Mouse (Mus musculus) limb, embryonic 11.5 days (tissue): ENCODE data around the gene Slirp. TPM values are rescaled to one million over a fixed set of nuclear protein-coding genes. Genes with fewer than 3 reads are reported as not detected.

Experiments used
- ATAC-seq: fragments of 200-750 bp; cut with Nextera tagmentation; 2 replicates; pipeline ENCODE4 v1.8.0; 2017; ENCODE audit warnings: low read depth; ENCODE audit not compliant: insufficient number of reproducible peaks, low FRiP score, low TSS enrichment
- DNase-seq: peaks from one replicate; pipeline ENCODE4 v3.0.0-alpha.2; 2015; ENCODE audit warnings: low spot score
- H3K27ac ChIP-seq: fragments of 300-500 bp; sonication (generic); replicated peaks from 2 replicates; pipeline ENCODE4 v1.5.1; 2014; ENCODE audit warnings: low read depth, mild to moderate bottlenecking, low read length
- H3K27me3 ChIP-seq: fragments of 300-500 bp; sonication (generic); 2 replicates; pipeline ENCODE4 v1.6.1; 2014; ENCODE audit warnings: mild to moderate bottlenecking, low read length, mixed read lengths; ENCODE audit not compliant: control insufficient read depth, insufficient read depth
- H3K36me3 ChIP-seq: fragments of 300-500 bp; sonication (generic); 2 replicates; pipeline ENCODE4 v1.6.1; 2014; ENCODE audit warnings: mild to moderate bottlenecking, low read length, moderate library complexity, mixed read lengths; ENCODE audit not compliant: control insufficient read depth, insufficient read depth
- H3K4me1 ChIP-seq: fragments of 300-500 bp; sonication (generic); 2 replicates; pipeline ENCODE4 v1.6.1; 2014; ENCODE audit warnings: low read length, mixed read lengths; ENCODE audit not compliant: control insufficient read depth, insufficient read depth
- H3K4me2 ChIP-seq: fragments of 300-500 bp; sonication (generic); 2 replicates; pipeline ENCODE4 v1.6.1; 2014; ENCODE audit warnings: low read depth, mild to moderate bottlenecking, moderate library complexity; ENCODE audit not compliant: severe bottlenecking
- H3K4me3 ChIP-seq: fragments of 300-500 bp; sonication (generic); 2 replicates; pipeline ENCODE4 v1.5.1; 2014; ENCODE audit warnings: low read depth, low read length
- H3K9ac ChIP-seq: fragments of 300-500 bp; sonication (generic); 2 replicates; pipeline ENCODE4 v1.6.1; 2014; ENCODE audit warnings: mild to moderate bottlenecking, low read length
- H3K9me3 ChIP-seq: fragments of 300-500 bp; sonication (generic); 2 replicates; pipeline ENCODE4 v1.6.1; 2016; ENCODE audit warnings: low read length; ENCODE audit not compliant: control insufficient read depth
- WGBS: fragments of 180-500 bp; shearing (Covaris S2); extraction: QIAGEN DNeasy Blood & Tissue Kit; methylation state at CpG from one replicate; pipeline ENCODE4 v1.1.7; 2014; 5-methylcytosine and 5-hydroxymethylcytosine counted together
- polyA plus RNA-seq: library from polyadenylated mRNA; unstranded; fragments of >200 nt; fragmentation: Nextera tagmentation; extraction: Ambion mirVana; gene quantifications from 2 replicates; pipeline ENCODE4 v1.2.1, GENCODE M21; 2014

Slirp gene
- polyA plus RNA-seq, 1 experiment from 2014 or later = 318 TPM

DNA sequence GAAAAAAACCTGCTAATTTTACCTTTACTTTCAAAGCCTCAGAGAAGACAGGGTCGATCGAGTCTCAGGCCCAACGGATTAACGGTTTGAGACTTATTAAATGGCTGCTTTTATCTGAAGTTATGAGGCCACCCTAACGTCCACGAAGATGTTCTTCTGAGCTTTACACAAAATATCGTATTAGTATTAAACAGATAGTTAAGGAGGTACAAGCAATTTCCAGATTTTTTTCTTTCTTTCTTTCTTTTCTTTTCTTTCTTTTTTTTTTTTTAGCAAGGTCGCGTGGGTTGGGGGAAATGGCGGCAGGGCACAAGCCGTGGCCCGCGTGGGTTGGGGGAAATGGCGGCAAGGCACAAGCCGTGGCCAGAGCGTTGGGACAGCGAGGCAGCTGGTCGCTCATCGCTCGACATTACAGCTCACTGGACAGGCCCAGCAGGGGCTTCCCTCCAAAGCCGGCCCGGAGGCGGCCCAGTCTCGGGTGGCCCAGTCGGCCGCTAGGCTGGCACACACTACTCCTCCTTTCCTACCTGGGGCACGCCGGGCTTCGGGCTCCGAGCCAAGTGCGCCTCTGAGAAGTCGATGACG, 489 bp upstream of the Slirp start:
- WGBS = under 1% methylated on average over 33 of the region's 33 CpGs
- H3K9me3 ChIP-seq = no peaks in the 10 kb centered on the region
- H3K36me3 ChIP-seq = peaks cover 12% of the 10 kb centered on the region; the same call in 1 of the 2 replicates
- H3K27me3 ChIP-seq = no peaks in the 10 kb centered on the region
- peak overlapping the region; percentile 98 for H3K9ac ChIP-seq
- H3K4me2 ChIP-seq = peak overlapping the region; percentile 42
- peak overlapping the region; percentile 80 for H3K27ac ChIP-seq
- DNase-seq = no peak
- H3K4me1 ChIP-seq = no peaks in the 10 kb centered on the region
- peak overlapping the region; percentile 99 for H3K4me3 ChIP-seq
- peak; percentile 71 for ATAC-seq

DNA sequence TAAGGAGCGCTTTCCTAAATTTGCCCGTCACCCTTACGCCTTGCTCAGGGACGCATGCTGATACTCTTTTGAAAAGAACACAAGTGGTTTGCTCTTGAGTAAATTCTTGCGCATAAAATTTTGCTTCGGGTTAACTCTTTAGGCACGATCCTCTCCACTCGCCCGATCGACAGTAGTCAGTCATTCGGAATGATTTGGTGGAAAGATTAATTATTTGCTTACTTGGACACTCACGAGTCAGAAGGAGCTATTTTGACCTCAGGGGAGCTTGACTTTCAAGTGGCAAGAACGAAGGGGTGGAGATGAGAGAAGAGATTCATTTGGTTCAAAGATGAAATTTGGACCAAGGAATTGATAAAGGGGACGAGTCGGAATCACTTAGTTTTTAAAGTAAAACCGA, 515 bp downstream of the Slirp start:
- H3K4me2 ChIP-seq = peak overlapping the region; percentile 42
- WGBS = 4% methylated on average over 16 of the region's 16 CpGs
- peak overlapping the region; percentile 99 for H3K4me3 ChIP-seq
- H3K27ac ChIP-seq = no peak overlapping the region
- H3K27me3 ChIP-seq = no peaks in the 10 kb centered on the region
- H3K9ac ChIP-seq = peak overlapping the region; percentile 98
- H3K36me3 ChIP-seq = peaks cover 13% of the 10 kb centered on the region; the same call in 1 of the 2 replicates
- H3K9me3 ChIP-seq = no peaks in the 10 kb centered on the region
- ATAC-seq = 0 out of 2 replicates have a peak, but pooled peaks have one; percentile 9
- peak; percentile 40 for DNase-seq
- H3K4me1 ChIP-seq = no peaks in the 10 kb centered on the region

DNA sequence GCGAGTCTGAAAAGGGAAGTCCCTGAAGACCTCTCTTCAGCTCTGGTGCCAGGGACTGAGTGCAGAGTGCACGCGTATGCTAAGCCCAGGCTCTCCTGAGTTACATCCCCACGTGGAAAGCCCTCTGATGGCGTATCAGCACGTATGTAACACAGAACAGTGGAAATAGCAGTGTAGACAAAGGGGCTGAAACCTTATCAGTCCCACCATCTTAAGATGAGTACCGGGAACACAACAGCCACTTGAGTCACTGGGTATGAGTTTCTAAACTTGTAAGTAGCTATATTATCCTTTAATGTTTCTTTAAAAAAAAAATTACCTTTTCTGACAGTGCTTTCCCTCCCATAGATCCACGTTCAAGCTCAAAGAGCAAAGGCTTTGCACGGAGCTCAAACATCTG, 5.8 kb downstream of the Slirp start:
- 93% methylated on average over 9 of the region's 9 CpGs for WGBS
- no peak overlapping the region for H3K4me3 ChIP-seq
- no peak overlapping the region for H3K4me2 ChIP-seq
- DNase-seq = no peak
- no peaks in the 10 kb centered on the region for H3K27me3 ChIP-seq
- no peaks in the 10 kb centered on the region for H3K9me3 ChIP-seq
- no peak overlapping the region for H3K9ac ChIP-seq
- no peak overlapping the region for H3K27ac ChIP-seq
- no peak for ATAC-seq
- H3K4me1 ChIP-seq = no peaks in the 10 kb centered on the region
- H3K36me3 ChIP-seq = peaks cover 32% of the 10 kb centered on the region

DNA sequence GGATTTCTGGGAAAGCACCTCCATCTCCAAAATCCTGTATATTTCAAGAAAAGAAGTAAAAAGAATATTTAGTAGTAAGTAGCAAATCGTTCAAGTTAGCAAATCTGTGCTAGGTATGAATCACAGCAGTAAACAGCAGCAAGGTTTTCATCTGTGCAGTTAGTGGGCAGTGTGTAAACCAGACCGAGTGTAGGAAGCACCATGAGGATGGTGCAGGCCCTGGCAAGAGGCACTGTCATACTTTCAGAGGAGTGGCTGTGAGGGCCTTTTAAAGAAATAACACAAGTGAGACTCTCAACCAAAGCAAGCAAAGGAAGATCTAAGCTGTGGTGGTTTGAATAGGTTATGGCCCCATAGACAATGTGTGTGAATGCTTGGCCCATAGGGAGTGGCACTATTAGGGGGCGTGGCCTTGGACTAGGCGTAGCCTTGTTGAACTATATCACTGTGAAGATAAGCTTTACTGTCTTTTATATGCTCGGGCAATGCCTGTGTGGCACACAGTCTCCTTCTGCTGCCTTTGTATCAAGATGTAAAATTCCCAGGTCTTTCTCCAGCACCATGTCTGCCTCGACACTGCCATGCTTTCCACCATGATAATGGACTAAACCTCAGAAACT, 21.1 kb downstream of the Slirp start:
- WGBS = 91% methylated on average over 6 of the region's 6 CpGs
- Histone ChIP-seq H3K4me2 (no peak overlapping the region), H3K36me3 (peaks cover 27% of the 10 kb centered on the region), H3K27me3 (no peaks in the 10 kb centered on the region), H3K4me3 (no peak overlapping the region), H3K9me3 (no peaks in the 10 kb centered on the region), H3K27ac (no peak overlapping the region), H3K9ac (no peak overlapping the region), H3K4me1 (no peaks in the 10 kb centered on the region)
- no peak for DNase-seq
- ATAC-seq = no peak

DNA sequence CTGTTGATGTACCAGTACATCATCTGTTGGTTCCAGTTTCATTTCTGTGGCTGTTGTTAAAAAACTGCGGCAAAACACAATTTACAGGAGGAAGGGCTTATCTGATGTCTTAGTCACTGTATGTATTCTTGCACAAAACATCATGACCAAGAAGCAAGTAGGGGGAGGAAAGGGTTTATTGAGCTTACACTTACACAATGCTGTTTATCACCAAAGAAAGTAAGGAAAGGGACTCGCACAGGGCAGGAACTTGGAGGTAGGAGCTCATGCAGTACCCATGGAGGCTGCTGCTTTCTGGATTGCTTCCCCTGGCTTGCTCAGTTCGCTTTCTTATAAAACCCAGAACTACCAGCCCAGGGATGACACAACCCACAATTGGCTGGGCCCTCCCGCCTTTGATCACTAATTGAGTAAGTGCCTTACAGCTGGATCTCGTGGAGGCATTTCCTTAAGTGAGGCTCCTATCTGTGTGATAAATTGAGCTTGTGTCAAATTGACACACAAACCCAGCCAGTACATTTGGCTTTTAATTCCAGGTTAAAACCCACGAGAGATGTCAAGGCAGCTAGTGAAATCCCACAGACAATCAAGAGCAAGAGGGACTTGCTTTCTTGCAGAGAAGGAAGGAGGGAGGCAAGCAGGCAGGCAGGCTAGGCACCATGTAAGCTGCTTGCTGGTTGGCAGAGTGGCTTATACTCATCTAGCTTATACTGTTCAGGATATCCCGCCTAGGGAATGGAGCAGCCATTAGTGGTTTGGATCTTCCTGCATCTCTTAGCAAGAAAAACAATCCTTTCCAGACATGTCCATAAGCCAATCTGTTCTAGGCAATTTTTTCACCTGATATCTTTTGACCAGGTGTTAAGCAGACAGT, 26.8 kb downstream of the Slirp start:
- no peaks in the 10 kb centered on the region for H3K9me3 ChIP-seq
- H3K4me2 ChIP-seq = peak overlapping the region; percentile 47; the same call in 1 of the 2 replicates
- H3K4me1 ChIP-seq = 0 out of 2 replicates have a peak, but pooled peaks cover 4% of the 10 kb centered on the region
- H3K4me3 ChIP-seq = peak overlapping the region; percentile 73; the same call in 1 of the 2 replicates
- no peak for DNase-seq
- H3K36me3 ChIP-seq = peaks cover 7% of the 10 kb centered on the region; the same call in 1 of the 2 replicates
- H3K9ac ChIP-seq = no peak overlapping the region; the same call in 1 of the 2 replicates
- H3K27me3 ChIP-seq = no peaks in the 10 kb centered on the region
- WGBS = 38% methylated on average over 7 of the region's 7 CpGs
- H3K27ac ChIP-seq = no peak overlapping the region
- no peak for ATAC-seq

DNA sequence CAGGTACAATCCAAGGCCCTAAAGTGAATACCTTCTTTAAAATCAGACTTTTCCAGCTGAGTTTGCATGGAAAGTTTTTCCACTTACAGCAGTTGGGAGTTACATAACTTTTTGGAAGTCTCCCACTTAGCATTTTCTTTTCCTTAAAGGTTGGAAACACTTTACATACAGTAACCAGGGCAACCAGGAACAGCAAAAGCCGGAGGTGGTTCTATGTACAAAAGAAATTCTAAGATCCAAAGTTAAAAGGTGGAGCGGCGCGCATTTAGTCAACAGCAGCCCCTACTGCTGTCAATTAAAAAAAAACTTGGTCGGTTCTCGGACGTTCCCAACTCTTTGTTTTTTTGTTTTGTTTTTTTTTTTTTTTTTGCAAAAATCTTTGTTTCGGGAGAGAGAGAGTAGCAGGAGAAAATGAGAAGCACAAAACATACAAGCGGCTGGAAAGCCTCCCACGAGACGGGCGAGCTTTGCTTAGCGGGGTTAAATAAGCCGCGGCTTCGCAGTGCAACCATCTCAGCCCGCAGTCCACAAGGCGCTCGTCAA, 27.8 kb downstream of the Slirp start:
- Histone ChIP-seq H3K4me3 (peak overlapping the region; percentile 73), H3K9ac (peak overlapping the region; percentile 92), H3K4me2 (peak overlapping the region; percentile 47), H3K27me3 (no peaks in the 10 kb centered on the region), H3K36me3 (peaks cover 7% of the 10 kb centered on the region; the same call in 1 of the 2 replicates), H3K9me3 (no peaks in the 10 kb centered on the region), H3K27ac (peak overlapping the region; percentile 72), H3K4me1 (0 out of 2 replicates have a peak, but pooled peaks cover 4% of the 10 kb centered on the region)
- DNase-seq (no peak), ATAC-seq (no peak)
- under 1% methylated on average over 19 of the region's 19 CpGs for WGBS

DNA sequence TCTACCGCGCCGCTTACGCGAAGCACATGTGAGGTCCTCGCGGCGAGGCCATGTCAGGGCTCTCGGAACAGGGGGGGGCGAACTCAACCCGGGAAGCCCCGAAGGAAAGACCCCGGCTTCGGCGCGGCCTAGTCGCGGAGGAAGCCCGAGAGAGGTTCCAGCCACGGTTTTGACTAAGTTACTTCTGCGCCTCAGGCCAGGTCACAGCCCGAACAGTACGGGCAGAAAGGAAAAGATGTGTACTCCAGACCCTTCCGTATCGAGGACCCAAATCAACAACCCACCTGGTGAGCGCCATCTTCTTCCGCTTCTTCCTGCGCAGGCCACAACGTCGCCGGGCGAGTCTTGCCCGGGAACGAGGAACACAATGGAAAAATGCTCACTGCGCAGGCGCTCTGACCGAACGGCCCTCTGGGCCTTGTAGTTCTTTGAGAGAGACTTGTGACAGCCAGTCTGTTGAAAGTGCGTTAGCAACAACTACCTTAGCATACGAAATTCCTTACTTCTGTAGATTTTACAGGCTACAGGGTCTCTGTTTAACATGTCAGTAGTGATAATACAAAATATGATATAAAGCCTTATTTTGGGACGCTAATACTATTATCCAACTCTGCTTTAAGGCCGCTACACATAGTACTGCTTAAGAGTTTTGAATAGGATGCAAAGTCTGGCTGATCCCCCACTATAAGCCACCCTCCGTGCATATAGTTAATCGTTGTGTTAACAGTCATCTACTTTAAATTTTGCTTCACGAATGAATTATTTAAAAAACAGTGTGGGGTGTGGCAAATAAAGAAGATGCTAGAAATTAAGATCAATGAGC, 28.5 kb downstream of the Slirp start, which contains the start of gene Snw1:
Gene Snw1 (minus strand): TSS at position 311 of the 823 bp plus-strand sequence.
- ATAC-seq (peak; percentile 93), DNase-seq (peak; percentile 96)
- H3K27ac ChIP-seq = peak within 1 kb of the TSS; percentile 72
- peaks cover 4% of the 10 kb centered on the region; the same call in 1 of the 2 replicates for H3K36me3 ChIP-seq
- 3% methylated on average over 45 of the region's 45 CpGs for WGBS
- H3K9ac ChIP-seq = peak within 1 kb of the TSS; percentile 92
- H3K9me3 ChIP-seq = no peaks in the 10 kb centered on the region
- no peaks in the 10 kb centered on the region for H3K27me3 ChIP-seq
- 0 out of 2 replicates have a peak, but pooled peaks cover 4% of the 10 kb centered on the region for H3K4me1 ChIP-seq
- H3K4me2 ChIP-seq = peak within 1 kb of the TSS; percentile 47
- H3K4me3 ChIP-seq = peak within 1 kb of the TSS; percentile 73
